Mouse (Mus musculus) limb, embryonic 14.5 days (tissue): Measurements from ENCODE around the gene Slc8a1. TPM values are rescaled to one million over a fixed set of nuclear protein-coding genes. Genes with fewer than 3 reads are reported as not detected.

ENCODE experiments used
- ATAC-seq: fragments of 200-750 bp; cut with Nextera tagmentation; 2 replicates; pipeline ENCODE4 v1.8.0; 2017; ENCODE audit warnings: low read depth, moderate number of reproducible peaks, moderate TSS enrichment; ENCODE audit not compliant: low FRiP score
- DNase-seq: peaks from one replicate; pipeline ENCODE4 v3.0.0-alpha.2; 2015; ENCODE audit warnings: low spot score
- H3K27ac ChIP-seq: fragments of 300-500 bp; sonication (generic); replicated peaks from 2 replicates; pipeline ENCODE4 v1.5.1; 2014; ENCODE audit warnings: low read depth, mild to moderate bottlenecking, low read length, moderate library complexity, mixed read lengths
- H3K27me3 ChIP-seq: fragments of 300-500 bp; sonication (generic); 2 replicates; pipeline ENCODE4 v1.6.1; 2014; ENCODE audit warnings: low read length, mixed read lengths; ENCODE audit not compliant: control insufficient read depth, insufficient read depth
- H3K36me3 ChIP-seq: fragments of 300-500 bp; sonication (generic); 2 replicates; pipeline ENCODE4 v1.6.1; 2014; ENCODE audit warnings: mild to moderate bottlenecking, low read length, moderate library complexity, mixed read lengths; ENCODE audit not compliant: control insufficient read depth, insufficient read depth
- H3K4me1 ChIP-seq: fragments of 300-500 bp; sonication (generic); 2 replicates; pipeline ENCODE4 v1.6.1; 2014; ENCODE audit warnings: antibody characterized with exemption, low read length, mixed read lengths; ENCODE audit not compliant: control insufficient read depth, insufficient read depth
- H3K4me2 ChIP-seq: fragments of 300-500 bp; sonication (generic); replicated peaks from 2 replicates; pipeline ENCODE4 v1.6.1; 2014; ENCODE audit warnings: low read depth, mild to moderate bottlenecking, low read length, moderate library complexity; ENCODE audit not compliant: severe bottlenecking
- H3K4me3 ChIP-seq: fragments of 300-500 bp; sonication (generic); replicated peaks from 2 replicates; pipeline ENCODE4 v1.5.1; 2014; ENCODE audit warnings: low read length
- H3K9ac ChIP-seq: fragments of 300-500 bp; sonication (generic); 2 replicates; pipeline ENCODE4 v1.6.1; 2014; ENCODE audit warnings: mild to moderate bottlenecking, low read depth, low read length, moderate library complexity; ENCODE audit not compliant: severe bottlenecking
- H3K9me3 ChIP-seq: fragments of 300-500 bp; sonication (generic); 2 replicates; pipeline ENCODE4 v1.6.1; 2016; ENCODE audit warnings: low read length; ENCODE audit not compliant: control insufficient read depth
- POLR2A ChIP-seq: fragments of 200-500 bp; IDR thresholded peaks from 2 replicates; pipeline ENCODE4 v1.8.0; 2012; ENCODE audit warnings: inconsistent platforms, mild to moderate bottlenecking, moderate library complexity, borderline replicate concordance; ENCODE audit not compliant: insufficient read depth, insufficient read length; ENCODE audit errors: extremely low read depth
- WGBS: fragments of 180-500 bp; shearing (Covaris S2); extraction: QIAGEN DNeasy Blood & Tissue Kit; methylation state at CpG from one replicate; pipeline ENCODE4 v1.1.7; 2014; 5-methylcytosine and 5-hydroxymethylcytosine counted together
- polyA plus RNA-seq, 2 experiments: library from polyadenylated mRNA; depleted of rRNA in 1 of 2; stranded (reverse) in 1 of 2; unstranded in 1 of 2; fragments of >200 nt; fragmentation: Nextera tagmentation in 1 of 2; extraction: Ambion mirVana in 1 of 2; gene quantifications; 2 replicates each; pipeline versions ENCODE4 v1.2.1 to v1.2.3; 2012 to 2014

Slc8a1 gene
- polyA plus RNA-seq, 2 experiments: 9.1 to 9.8 TPM

GRCm38 (mm10) chr17:81743034-81743433 lies 4.9 kb upstream of the Slc8a1 start:
- H3K36me3 ChIP-seq: no peaks in the 10 kb centered on the region
- H3K4me3 ChIP-seq: no peak overlapping the region
- H3K27ac ChIP-seq: no peak overlapping the region
- DNase-seq: no peak
- no peaks in the 10 kb centered on the region for H3K27me3 ChIP-seq
- no peaks in the 10 kb centered on the region for H3K9me3 ChIP-seq
- no peak overlapping the region for H3K9ac ChIP-seq
- no peaks in the 10 kb centered on the region for H3K4me1 ChIP-seq
- ATAC-seq: no peak
- WGBS: 68% methylated on average over 2 of the region's 2 CpGs
- TF ChIP-seq POLR2A: no peak
- no peak overlapping the region for H3K4me2 ChIP-seq

- TF ChIP-seq POLR2A: no peak
- Histone ChIP-seq H3K4me1 (no peaks in the 10 kb centered on the region), H3K27ac (no peak overlapping the region), H3K9me3 (no peaks in the 10 kb centered on the region), H3K9ac (no peak overlapping the region), H3K4me3 (no peak overlapping the region), H3K36me3 (no peaks in the 10 kb centered on the region), H3K27me3 (no peaks in the 10 kb centered on the region), H3K4me2 (no peak overlapping the region)
- WGBS: 52% methylated on average over 6 of the region's 6 CpGs
- ATAC-seq: no peak
- DNase-seq: no peak
Measured at GRCm38 (mm10) chr17:81740576-81740975, 2.4 kb upstream of the Slc8a1 start.

- Histone ChIP-seq H3K9ac (no peak overlapping the region), H3K27ac (no peak overlapping the region), H3K9me3 (no peaks in the 10 kb centered on the region), H3K36me3 (no peaks in the 10 kb centered on the region), H3K4me2 (no peak overlapping the region), H3K27me3 (no peaks in the 10 kb centered on the region), H3K4me1 (no peaks in the 10 kb centered on the region), H3K4me3 (no peak overlapping the region)
- no peak for TF ChIP-seq POLR2A
- DNase-seq (no peak), ATAC-seq (no peak)
- 94% methylated on average over 2 of the region's 2 CpGs for WGBS
Measured at GRCm38 (mm10) chr17:81737779-81738178, 398 bp downstream of the Slc8a1 start.

GRCm38 (mm10) chr17:81737309-81737708 lies 868 bp downstream of the Slc8a1 start:
- Histone ChIP-seq H3K4me3 (no peak overlapping the region), H3K9ac (no peak overlapping the region), H3K9me3 (no peaks in the 10 kb centered on the region), H3K27ac (no peak overlapping the region), H3K27me3 (no peaks in the 10 kb centered on the region), H3K4me1 (no peaks in the 10 kb centered on the region), H3K36me3 (no peaks in the 10 kb centered on the region), H3K4me2 (no peak overlapping the region)
- no peak for ATAC-seq
- no peak for TF ChIP-seq POLR2A
- 77% methylated on average over 4 of the region's 4 CpGs for WGBS
- DNase-seq: no peak

GRCm38 (mm10) chr17:81735583-81735982 lies 2.6 kb downstream of the Slc8a1 start:
- no peaks in the 10 kb centered on the region for H3K4me1 ChIP-seq
- ATAC-seq: no peak
- no peak for TF ChIP-seq POLR2A
- no peaks in the 10 kb centered on the region for H3K9me3 ChIP-seq
- no peak for DNase-seq
- no peak overlapping the region for H3K9ac ChIP-seq
- H3K4me2 ChIP-seq: no peak overlapping the region
- no peak overlapping the region for H3K4me3 ChIP-seq
- no peak overlapping the region for H3K27ac ChIP-seq
- H3K36me3 ChIP-seq: no peaks in the 10 kb centered on the region
- no peaks in the 10 kb centered on the region for H3K27me3 ChIP-seq
- 80% methylated on average over 2 of the region's 2 CpGs for WGBS

GRCm38 (mm10) chr17:81729891-81730290 lies 8.3 kb downstream of the Slc8a1 start:
- H3K9ac ChIP-seq: no peak overlapping the region
- H3K27ac ChIP-seq: no peak overlapping the region
- no peaks in the 10 kb centered on the region for H3K36me3 ChIP-seq
- no peaks in the 10 kb centered on the region for H3K27me3 ChIP-seq
- H3K4me2 ChIP-seq: no peak overlapping the region
- H3K4me1 ChIP-seq: no peaks in the 10 kb centered on the region
- WGBS: 93% methylated on average over 4 of the region's 4 CpGs
- H3K4me3 ChIP-seq: no peak overlapping the region
- DNase-seq: no peak
- H3K9me3 ChIP-seq: no peaks in the 10 kb centered on the region
- ATAC-seq: no peak
- no peak for TF ChIP-seq POLR2A
